Mouse (Mus musculus): Measurements from ENCODE around the gene 4933427D14Rik. TPM values are rescaled to one million over a fixed set of nuclear protein-coding genes. Genes with fewer than 3 reads are reported as not detected.

4933427D14Rik gene
- polyA plus RNA-seq, 1 experiment = 10.8 TPM

DNA sequence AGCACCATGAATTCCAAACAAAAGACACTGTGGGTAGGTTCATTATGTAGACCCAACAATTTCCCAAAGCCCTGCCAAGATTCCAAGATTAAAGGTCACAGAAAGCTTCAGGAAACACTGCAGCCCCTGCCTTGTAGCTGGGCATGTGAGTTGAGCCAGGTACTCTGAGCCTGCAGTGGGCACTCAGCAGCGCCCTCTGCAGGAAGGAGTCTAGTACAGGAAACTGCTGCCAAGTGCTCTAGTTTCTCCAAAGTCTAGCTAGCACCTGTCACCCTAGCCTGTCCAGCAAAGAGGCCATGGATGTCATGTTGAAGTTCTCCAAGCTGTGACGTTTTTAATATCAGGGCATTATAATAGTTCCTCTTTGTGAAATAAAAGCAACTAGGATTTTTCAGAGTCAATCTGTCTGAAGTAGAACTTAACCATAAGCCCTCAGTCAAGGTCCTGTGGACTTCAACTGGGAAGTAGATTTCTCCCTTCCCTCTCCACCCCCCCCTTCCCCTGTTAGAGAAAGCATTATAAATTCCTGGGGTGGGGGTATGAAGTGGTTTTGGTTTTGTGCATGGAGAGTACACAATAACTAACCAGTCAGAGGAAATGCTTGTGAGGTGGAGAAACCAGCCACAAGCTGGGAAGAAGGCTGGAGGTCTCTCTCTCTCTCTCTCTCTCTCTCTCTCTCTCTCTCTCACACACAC lies 61.9 kb downstream of the 4933427D14Rik start:
- no peak for DNase-seq (ENCODE audit: low spot score)

DNA sequence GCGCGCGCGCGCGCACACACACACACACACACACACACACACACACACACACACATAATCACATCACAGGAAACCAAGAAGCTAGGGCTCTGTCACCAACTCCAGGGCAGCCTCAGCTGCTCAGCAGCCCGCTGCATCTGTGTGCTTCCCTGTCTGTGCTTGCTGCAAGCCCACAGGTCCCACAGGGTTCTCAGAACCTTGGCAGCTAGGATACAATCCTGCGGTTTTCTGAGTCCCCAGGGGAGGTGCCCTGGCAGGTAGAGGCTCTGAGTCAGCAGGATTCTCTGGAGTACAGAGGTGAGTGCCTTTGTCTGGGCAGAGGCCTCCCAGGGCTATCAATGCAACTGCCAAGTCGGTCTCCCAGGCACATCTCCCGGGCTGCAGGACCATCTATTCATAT lies 64.4 kb downstream of the 4933427D14Rik start:
- no peak for DNase-seq (ENCODE audit: low spot score)

DNA sequence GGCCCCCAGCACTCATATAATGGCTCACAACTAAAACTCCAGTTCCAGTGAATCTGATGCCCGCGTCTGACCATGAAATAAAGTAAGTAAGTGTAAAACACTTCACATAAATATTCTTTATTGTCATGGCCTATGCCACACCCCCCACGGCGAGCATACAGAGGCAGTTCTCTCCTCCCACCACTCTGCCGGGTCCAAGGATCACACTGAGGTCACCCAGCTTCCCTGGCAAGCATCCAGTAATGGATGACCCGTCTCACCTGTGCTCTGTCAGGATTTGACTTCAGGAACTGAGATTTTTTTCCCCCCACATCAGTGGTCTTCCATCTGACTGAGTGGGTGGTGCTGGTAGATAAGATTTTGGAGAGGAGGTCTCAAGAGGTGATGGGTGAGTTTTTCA lies 67.1 kb downstream of the 4933427D14Rik start:
- DNase-seq (ENCODE audit: low spot score) = no peak

DNA sequence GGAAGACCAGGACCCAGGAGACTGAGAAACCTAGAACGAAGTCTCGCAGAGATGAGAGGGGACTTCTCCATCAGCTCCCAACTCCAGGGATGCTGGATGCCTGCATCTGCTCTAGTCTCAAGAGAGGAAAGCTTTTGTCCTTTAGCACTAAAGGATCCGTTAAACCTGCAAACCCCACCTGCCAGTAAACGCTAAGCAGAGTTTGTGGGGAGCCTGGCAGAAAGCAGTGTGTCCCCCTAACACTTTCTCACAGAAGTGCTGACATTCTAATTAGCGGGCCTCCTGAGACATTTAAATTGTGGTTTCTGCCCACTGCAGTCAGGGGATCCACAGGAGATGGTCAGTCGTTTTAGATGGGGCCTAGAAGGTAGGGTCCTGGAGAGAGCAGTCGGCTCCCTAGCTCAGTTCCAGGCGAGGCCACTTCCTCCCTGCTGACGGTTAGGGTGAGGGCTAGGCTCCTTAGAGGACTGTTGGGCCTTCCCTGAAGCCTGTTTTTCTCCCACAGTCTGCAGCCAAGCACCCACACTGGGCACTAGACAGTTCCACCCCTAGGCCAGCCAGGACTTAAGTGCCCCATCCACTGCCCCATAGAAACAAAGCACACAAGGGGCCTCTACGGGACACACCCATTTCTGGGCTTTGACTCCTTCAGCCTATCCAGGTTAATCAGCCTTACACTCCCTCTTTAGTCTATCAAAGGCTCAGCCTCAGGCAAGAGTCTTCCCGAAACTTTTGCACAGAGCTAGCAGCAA lies 70.9 kb downstream of the 4933427D14Rik start:
- DNase-seq (ENCODE audit: low spot score) = no peak

DNA sequence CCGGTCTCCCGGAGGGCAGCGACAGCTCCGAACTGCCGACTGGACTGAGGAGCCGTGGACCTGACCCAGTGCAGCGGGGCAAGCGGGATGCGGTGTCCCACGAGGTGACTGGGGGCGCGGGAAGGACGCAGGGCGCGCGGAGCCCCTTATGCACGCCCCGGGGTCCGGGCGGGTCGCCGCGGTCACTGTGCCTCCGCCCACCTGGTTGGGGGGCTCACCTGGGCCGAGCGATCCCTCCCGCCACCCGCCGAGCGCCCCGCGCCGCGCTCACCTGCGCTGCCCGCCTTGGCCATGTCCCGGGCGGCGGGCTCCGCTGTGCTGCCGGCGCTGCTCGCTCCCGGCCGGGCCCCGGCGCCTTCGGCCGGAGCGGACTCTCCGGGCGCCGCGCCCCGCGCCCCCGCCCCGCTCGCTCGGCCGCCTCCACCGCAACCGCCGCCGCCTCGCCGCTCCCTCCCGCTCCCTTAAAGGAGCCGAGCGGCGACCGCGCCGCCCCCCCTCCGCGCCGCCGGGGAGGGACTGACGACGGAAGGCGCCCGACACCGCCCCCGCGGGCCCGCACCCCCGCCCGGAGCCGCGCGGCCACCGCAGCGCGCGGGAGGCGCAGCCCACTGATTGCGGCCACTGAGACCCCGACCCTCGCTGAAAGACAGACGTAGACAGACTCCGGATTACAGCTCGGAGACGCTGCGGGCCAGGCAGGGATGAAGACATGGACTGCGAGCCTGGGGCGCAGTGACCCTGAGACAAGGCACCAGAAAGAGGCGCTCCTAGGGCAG lies 71.7 kb downstream of the 4933427D14Rik start, which contains the start of gene Pitpnm3:
TSS of gene Pitpnm3 (minus strand) at position 396 of the 776 bp plus-strand sequence.
- peak; percentile 51 for DNase-seq (ENCODE audit: low spot score)

DNA sequence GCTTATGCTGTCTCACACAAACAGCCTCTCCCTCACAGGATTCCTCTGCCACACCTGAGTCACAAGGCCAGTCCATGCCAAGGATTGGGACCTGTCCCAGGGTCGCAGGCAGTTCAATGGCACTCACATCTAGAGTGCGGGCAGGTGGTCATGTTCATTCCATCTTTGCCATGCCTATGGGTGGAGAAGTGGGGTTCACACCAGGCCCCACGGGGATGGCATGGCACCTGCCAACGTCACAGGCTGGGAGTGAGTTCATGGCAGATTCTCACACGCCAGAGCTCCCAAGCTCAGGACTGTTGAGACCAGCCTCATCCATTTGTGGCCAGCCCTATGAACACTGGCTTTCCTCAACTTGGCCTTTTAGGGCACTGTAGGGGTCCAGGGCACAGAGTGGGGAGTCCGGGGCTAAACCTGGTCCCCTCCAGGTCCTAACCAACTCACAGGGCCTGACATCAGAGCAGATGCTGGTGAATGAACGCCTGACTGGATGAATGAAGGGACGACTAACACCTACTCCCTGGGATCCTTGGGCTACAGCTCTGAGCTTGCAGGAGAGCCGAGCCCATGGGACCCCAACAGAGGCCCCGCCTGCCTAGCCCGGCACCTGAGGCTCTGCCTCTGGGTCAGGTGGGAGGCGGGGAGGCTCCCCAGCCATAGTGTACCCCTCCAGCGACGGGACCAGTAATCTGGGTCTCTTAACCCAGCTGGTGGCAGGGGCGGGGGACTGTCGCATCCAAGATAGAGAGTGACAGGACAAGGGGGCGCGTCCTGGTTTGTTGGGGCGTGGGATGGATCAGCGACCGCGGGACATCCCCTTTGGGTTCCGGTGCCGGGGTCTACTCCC lies 72.5 kb downstream of the 4933427D14Rik start:
- no peak for DNase-seq (ENCODE audit: low spot score)

DNA sequence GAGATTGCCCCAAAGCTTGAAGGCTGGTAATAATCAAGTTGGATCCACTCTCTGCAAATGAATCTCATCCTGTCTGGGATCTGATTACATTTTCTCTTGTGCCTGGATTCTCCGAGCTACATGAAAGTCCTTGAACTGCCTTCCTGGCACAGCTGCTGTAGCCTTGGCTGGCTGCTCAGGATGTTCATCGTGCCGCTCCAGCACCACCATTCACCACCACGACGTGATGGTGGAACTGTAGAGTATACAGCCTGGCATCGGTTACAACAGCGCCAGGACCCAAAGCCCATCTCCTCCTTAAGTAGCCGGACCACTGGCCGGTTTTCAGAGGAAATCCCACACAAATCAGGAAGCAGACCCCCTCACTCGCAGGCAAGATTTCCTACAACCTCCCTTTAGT lies 74.2 kb downstream of the 4933427D14Rik start:
- DNase-seq (ENCODE audit: low spot score) = no peak

DNA sequence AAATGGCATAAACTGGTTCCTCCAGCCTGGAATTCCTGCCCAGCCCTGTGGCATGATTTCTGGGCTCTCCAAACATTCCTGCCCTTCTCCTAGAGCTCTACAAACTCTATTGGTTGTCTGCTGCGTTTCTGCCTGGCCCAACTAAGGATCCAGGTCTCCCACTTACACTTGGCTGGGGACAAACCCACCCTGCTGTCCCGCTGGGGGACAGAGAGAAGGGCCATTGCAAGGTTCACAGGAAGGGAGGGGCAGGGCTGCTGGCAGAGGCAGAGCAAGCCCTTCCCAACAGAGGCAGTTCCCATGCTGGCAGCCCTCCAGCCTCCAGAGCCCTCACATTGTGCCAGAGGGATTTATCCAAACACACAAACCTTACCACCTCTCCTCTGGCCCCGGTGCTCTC lies 75.0 kb downstream of the 4933427D14Rik start:
- peak; percentile 36 for DNase-seq (ENCODE audit: low spot score)

DNA sequence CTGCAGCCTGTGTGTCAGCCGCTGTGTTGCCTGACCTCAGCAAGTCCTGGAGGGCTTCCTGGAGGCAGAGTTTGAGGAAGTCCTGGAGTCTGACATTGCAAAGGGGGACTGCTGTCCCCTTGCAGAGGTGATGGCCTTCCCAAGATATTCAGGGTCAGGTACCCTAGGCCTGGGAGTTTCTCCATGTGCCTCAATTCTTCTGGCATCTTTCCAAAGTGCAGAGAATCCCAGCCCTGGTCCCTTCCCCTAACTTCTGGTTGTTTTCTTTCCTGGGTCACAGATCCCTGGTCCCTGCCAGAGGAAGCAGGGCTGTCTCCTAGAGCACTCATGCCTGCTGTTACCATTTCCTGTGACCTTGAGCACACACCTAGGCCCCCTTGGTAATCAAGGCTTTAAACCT lies 75.6 kb downstream of the 4933427D14Rik start:
- no peak for DNase-seq (ENCODE audit: low spot score)

DNA sequence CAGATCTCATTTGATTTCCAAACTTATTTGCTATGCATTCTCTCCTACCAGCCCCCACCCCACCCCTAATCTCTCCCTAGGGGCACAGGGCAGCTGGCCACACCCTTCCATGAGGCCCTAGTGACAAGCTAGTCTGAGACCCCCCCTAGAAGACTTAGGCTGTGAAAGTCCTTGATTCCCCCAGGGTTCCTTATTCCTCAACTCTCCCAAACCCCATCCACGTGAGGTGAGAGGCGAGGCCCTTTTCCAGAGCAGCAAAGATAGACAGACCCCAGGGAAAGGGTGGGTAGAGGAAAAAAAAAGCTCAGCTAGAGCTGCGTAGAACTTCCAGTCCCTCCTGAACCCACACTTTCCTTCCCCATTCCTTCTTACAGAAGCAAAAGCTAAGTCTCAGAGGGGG lies 76.4 kb downstream of the 4933427D14Rik start:
- DNase-seq (ENCODE audit: low spot score) = no peak

DNA sequence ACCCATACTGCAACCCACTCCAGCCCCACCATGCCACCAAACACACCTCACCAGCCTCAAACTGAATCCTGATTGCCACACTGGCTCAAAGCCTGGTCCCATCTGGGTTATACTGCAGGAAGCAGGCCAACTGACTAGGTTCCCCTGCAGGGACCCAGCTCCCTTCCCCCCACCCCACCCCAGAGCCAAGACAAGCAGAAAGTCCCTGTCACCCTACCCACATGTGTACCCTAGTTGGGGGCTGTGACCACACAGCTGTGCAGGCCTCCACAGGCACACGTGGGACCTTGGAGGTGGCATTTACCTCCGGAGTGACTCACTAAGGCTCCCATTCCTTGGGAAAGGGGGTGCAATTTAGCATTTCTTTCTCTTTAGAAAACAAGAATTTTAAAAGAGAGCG lies 76.8 kb downstream of the 4933427D14Rik start:
- no peak for DNase-seq (ENCODE audit: low spot score)

DNA sequence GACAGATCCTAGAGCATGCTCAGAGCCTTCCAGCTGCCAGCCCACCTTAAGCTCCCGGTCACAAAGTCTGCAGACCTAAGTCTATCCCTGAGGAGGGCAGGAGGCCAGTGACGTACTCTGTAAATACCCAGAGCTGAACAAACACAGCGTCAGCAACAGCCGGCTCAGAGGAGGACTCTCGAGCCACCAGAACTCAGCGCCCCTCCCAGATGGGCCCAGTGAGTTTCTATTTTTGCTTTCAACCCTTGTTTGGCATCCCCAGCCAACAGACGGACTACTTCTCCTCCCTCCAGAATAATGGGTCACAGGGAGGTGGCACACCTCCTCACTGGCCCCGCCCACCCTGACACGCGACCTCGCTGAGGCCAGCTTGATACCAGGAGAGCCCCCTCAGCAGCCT lies 77.2 kb downstream of the 4933427D14Rik start:
- DNase-seq (ENCODE audit: low spot score) = no peak

DNA sequence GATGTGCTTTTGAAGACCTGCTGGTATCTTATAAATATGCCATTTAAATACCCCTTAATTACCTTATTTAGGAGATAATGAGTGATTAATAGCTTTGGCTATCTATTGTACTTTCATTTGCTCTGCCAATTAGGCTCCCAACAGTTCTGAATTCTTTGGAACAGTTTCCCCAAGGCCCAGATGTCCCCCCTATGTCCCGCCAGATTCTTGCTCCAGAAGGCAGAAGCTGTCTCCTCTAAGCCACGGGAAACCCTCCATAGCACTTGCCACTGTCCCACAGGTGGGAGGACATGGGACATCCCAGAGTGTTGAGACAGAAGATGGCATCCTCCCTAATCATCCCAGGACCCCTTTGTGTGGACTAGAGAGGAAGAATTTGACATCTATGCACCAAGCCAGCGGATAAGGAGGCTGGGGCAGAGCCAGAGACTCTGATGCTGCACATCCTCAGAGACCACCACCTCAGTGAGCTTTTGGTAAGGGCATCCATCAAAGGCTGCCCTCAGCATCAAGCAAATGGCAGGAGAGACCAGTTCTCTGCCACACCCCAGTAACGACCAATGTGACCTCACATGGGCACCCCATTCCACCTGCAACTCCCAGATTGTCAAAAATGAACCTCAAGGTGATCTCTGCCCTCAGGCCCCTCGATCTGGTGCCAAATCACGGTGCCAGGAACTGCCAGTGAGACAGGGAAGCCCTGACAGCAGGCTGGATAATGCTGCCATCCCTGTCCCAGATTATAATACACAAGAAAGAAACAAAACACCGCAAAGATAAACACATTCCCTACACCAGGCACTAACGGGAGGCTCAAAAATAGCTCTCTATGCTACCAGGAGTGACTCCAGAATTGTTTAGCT lies 78.0 kb downstream of the 4933427D14Rik start:
- no peak for DNase-seq (ENCODE audit: low spot score)

DNA sequence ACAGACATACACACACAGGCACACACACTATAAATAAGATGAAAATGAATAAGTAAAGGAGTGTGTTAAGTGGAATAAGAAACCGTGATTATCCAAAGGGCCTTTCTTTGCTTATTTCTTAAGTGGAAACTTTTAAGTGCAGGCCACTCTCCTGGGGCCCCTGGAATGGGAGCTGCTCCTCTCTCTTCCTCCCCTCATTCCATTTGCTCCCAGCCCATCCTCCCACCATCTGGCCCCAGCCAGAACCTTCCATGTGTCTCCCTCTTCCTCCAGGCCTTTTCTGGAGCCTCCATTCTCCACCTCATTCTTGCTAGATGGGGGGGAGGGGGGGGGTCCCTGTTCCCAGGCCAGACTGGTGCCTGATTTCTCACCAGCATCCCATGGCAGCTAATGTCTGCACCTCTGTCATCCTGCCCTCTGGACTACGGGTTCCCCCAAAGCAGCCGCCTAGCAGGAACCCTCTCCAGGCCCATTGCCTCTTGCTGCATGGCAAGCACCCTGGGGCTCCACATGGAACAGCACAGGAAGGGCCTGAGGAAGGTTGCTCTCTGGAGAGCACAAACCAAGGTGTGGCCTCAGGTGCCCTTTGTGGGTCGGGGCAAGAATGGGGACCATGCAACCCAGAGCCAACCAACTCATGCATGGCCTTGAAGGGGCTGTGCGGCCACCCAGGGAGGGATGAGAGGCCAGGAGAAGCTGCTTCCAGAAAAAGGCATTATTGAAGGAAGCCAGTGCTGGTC lies 79.6 kb downstream of the 4933427D14Rik start:
- DNase-seq (ENCODE audit: low spot score) = no peak

DNA sequence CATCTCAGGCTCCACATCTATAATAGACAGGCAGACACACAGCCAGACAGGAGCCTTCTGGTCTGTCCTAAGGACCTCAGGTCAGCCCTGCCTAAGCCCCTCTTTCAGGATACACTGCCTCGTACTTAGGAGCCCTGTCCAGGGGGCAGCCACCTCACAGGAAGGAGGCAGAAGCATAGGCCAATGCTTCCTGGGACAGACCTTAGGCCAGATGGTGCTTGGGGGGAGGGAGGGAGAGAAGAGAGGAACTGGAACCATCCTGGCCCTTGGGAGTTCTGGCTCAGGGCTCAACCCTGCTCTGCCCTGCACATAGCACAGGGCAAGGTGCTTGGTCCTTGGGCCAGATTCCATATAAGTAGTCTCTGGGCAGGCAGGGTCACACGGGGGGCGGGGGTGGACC lies 81.5 kb downstream of the 4933427D14Rik start:
- DNase-seq (ENCODE audit: low spot score) = no peak

DNA sequence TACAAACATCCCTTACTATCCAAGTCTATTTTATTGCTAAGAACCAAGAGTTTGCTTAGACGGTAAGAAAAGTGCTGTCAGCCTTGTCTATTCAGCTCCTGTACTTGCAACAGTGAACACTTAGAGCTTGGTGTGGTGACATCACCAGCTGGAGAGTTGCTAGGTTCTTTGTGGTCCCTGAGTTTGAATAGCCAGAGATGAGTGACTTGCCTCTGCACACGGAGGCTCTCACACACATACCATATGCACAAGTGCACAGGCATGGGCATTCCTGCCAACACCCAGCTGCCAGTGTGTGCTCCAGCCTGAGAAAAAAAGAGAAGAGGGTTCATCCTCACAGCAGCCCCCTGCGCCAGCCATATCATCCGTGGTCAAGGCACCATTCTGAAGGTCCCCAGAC lies 83.7 kb downstream of the 4933427D14Rik start:
- no peak for DNase-seq (ENCODE audit: low spot score)

DNA sequence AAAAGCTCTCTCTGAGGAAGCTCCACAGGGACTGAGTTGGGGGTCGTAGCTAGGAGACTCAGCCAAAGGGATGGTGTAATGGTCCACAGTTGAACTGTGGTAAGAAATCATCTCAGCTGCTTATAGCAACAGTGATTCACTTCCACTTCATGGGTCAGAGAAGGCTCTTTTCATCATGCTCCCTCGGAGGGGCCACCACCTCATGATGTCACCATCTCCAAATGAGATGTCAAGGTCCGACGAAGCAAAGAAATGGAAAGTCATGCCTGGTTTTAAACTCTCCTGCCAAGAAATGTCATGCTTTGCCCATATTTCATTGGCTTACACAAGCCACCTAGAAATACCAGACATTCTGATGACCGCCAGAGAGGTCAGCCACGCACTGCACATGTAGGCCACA lies 86.9 kb downstream of the 4933427D14Rik start:
- DNase-seq (ENCODE audit: low spot score) = no peak

DNA sequence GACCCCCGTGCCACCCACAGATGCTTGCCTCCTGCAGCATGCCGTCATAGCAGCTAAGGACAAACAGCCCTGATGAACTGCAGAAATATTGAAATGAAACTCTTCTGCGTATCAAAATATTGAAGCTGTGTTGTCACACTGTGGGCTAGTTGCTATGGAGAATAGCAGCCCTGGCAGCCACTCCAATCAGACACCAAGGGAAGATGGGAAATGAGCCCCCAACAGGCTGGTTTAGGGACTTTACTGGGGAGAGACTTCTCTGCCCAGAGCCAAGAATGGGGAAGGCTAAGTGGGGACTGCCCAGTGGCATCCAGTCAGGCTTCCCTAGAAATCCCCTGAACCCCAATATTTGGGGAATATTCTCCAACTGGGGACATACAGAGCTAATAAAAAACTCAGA lies 88.6 kb downstream of the 4933427D14Rik start:
- DNase-seq (ENCODE audit: low spot score) = no peak

DNA sequence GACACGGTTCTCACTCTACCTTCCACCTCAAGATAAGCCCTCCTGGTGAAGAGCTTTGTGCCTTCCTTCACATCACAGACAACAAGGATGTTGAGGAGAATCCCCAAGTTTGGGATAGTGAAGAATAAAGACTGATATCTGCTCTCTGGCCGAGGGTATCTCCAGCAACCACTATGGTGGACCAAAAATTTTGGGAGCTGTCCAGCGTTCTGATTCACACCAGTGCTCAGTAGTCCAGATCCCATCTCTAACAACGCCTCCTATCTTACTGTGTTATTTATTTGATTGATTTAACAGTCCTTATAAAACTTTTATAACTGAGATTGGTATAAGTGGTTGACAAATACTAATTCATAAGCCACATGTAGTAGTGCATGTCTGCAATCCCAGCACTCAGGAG lies 94.0 kb downstream of the 4933427D14Rik start:
- no peak for DNase-seq (ENCODE audit: low spot score)

DNA sequence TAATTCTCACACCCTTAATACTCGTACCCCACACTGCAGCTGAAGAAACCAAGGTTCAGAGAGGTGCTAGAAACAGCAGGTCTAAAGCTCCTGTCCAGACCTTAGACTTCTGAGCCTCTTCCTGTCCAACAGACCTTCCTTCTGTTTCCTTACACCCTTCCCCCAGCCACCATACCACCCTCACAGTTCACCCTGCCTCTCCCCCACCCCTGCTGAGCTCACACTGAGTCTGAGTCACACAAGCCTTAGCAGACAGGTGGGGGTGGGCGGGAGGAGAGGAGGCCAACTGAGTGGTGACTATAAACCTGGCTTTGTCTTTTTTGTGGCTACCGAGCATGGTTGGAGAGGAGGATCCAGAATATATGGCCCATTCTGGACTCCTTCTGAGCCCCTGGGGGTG lies 96.5 kb downstream of the 4933427D14Rik start:
- no peak for DNase-seq (ENCODE audit: low spot score)

Measured in urinary bladder, adult 2 months (tissue).